Comparison of ENCODE assay signal across 8 mouse cellular contexts in genomic region chr10:81644162-81644561, GRCm38 (mm10). TPM values are rescaled to one million over a fixed set of nuclear protein-coding genes. Genes with fewer than 3 reads are reported as not detected.
DNase-seq lines count a peak whose midpoint lies in the region; ATAC-seq and TF ChIP-seq lines count a peak whose summit lies in the region.

No protein-coding gene starts in this region.

- H3K9me3 ChIP-seq in liver, embryonic 12.5 days (replicated peaks): no peaks in the 10 kb centered on the region

- peaks cover 3% of the 10 kb centered on the region for H3K4me1 ChIP-seq in heart, adult 2 months (ENCODE audit: control insufficient read depth, insufficient read depth, low read length)
- peaks cover 34% of the 10 kb centered on the region for H3K4me1 ChIP-seq in liver, embryonic 12.5 days

- intact Hi-C loops in heart, adult 2 months (cut with DNase I): no loop called here
- intact Hi-C loops in heart, postnatal 25 days (cut with DNase I): loop anchor here (10.0 kb wide), 2 partner anchors 401 to 711 kb away; partner anchors contain the start of genes Gm4924 and Zfp873

- no peak for TF ChIP-seq CTCF in heart, adult 2 months (IDR thresholded peaks at IDR 0.05)

- no peak overlapping the region for H3K9ac ChIP-seq in heart, adult 2 months (ENCODE audit: low read depth, low read length)
- peak overlapping the region; percentile 91 for H3K9ac ChIP-seq in liver, embryonic 12.5 days

- no peaks in the 10 kb centered on the region for H3K36me3 ChIP-seq in heart, adult 2 months (ENCODE audit: control insufficient read depth, insufficient read depth, low read length)
- no peaks in the 10 kb centered on the region for H3K36me3 ChIP-seq in liver, embryonic 12.5 days

- H3K4me3 ChIP-seq in heart, adult 2 months: peak overlapping the region; percentile 72
- peak overlapping the region; percentile 77 for H3K4me3 ChIP-seq in liver, embryonic 12.5 days

- TF ChIP-seq EP300 in heart, adult 2 months (IDR thresholded peaks at IDR 0.05; ENCODE audit: insufficient read depth, low read depth, low read length): no peak

- H3K79me2 ChIP-seq in heart, adult 2 months (replicated peaks; ENCODE audit: control insufficient read depth, insufficient read depth, low read length): no peaks in the 10 kb centered on the region

- H3K27ac ChIP-seq in heart, adult 2 months: peak overlapping the region; percentile 97
- H3K27ac ChIP-seq in liver, embryonic 12.5 days: peak overlapping the region; percentile 94

- no peak for TF ChIP-seq POLR2A in heart, adult 2 months (IDR thresholded peaks at IDR 0.05; ENCODE audit: insufficient read depth, low read depth, low read length)

- WGBS in heart, adult 2 months: 59% methylated on average over 2 of the region's 2 CpGs
- WGBS in liver, embryonic 12.5 days (ENCODE audit: insufficient replicate concordance): 40% methylated on average over 2 of the region's 2 CpGs

- H3K4me2 ChIP-seq in liver, embryonic 12.5 days: peak overlapping the region; percentile 97

- DNase-seq in heart, adult 2 months: no peak
- DNase-seq in heart, postnatal 25 days (ENCODE audit: low spot score): no peak
- peak; percentile 2 for DNase-seq in testis, postnatal 14 days (ENCODE audit: low spot score)
- no peak for DNase-seq in testis, postnatal 10 days (ENCODE audit: low spot score)
- DNase-seq in adrenal gland, adult 18-20 months (ENCODE audit: low spot score in 2 of 2): no peak
- no peak for DNase-seq in cerebellum, adult 9-10 months
- no peak for DNase-seq in left cerebral cortex, adult 9 months (ENCODE audit: low spot score in 2 of 2)

- no peaks in the 10 kb centered on the region for H3K27me3 ChIP-seq in heart, adult 2 months (ENCODE audit: control insufficient read depth, insufficient read depth, low read length)
- peaks cover 8% of the 10 kb centered on the region; the same call in 1 of the 2 replicates for H3K27me3 ChIP-seq in liver, embryonic 12.5 days (replicated peaks)

- ATAC-seq in liver, embryonic 12.5 days: peak; percentile 11

RNA-seq across cellular contexts. Expression of gene Gm10778, which starts 4.7 kb away (rescaled TPM):
- total RNA-seq in heart, adult 2 months (2021): 1 to 10 TPM; 2.1 to 2.4 TPM
- 0.59 and 1.2 TPM in 2 replicates for polyA plus RNA-seq in heart, adult 2 months (2012; rRNA removed)
- total RNA-seq in heart, postnatal 25 days (2021): 1 to 10 TPM; 1.7 to 3.0 TPM
- polyA plus RNA-seq in liver, embryonic 12.5 days (2016; fragmentation: Nextera tagmentation; extraction: Ambion mirVana): 2.3 and 2.5 TPM in 2 replicates
- 1 to 10 TPM; 2.4 to 2.8 TPM for total RNA-seq in adrenal gland, adult 18-20 months (2021)

RNA-seq across cellular contexts. Expression of gene Ankrd24, which starts 15.8 kb away (rescaled TPM):
- total RNA-seq in heart, adult 2 months (2021): 1 to 10 TPM; 7.8 to 7.9 TPM
- polyA plus RNA-seq in heart, adult 2 months (2012; rRNA removed): 33.7 and 46.5 TPM in 2 replicates
- total RNA-seq in heart, postnatal 25 days (2021): 10 to 100 TPM in 1 of 2 experiments, 1 to 10 TPM in 1; 9.4 to 10.1 TPM
- polyA plus RNA-seq in liver, embryonic 12.5 days (2016; fragmentation: Nextera tagmentation; extraction: Ambion mirVana): 3.8 and 4.5 TPM in 2 replicates
- 10 to 100 TPM; 20.6 to 21.6 TPM for total RNA-seq in adrenal gland, adult 18-20 months (2021)

RNA-seq across cellular contexts. Expression of gene Sirt6, which starts 16.6 kb away (rescaled TPM):
- total RNA-seq in heart, adult 2 months (2021): 1 to 10 TPM; 7.0 to 7.9 TPM
- 11.5 and 15.4 TPM in 2 replicates for polyA plus RNA-seq in heart, adult 2 months (2012; rRNA removed)
- 1 to 10 TPM; 8.0 to 8.5 TPM for total RNA-seq in heart, postnatal 25 days (2021)
- 12.7 and 14.7 TPM in 2 replicates for polyA plus RNA-seq in liver, embryonic 12.5 days (2016; fragmentation: Nextera tagmentation; extraction: Ambion mirVana)
- 10 to 100 TPM; 18.2 to 21.5 TPM for total RNA-seq in adrenal gland, adult 18-20 months (2021)

RNA-seq across cellular contexts. Expression of gene BC025920, which starts 38.1 kb away (rescaled TPM):
- total RNA-seq in heart, adult 2 months (2021): 1 to 10 TPM; 2.5 to 3.7 TPM
- 1.9 and 2.5 TPM in 2 replicates for polyA plus RNA-seq in heart, adult 2 months (2012; rRNA removed)
- total RNA-seq in heart, postnatal 25 days (2021): 1 to 10 TPM; 1.9 to 2.8 TPM
- 0.46 and 0.78 TPM in 2 replicates for polyA plus RNA-seq in liver, embryonic 12.5 days (2016; fragmentation: Nextera tagmentation; extraction: Ambion mirVana)
- total RNA-seq in adrenal gland, adult 18-20 months (2021): 1 to 10 TPM; 1.2 to 1.7 TPM

RNA-seq across cellular contexts. Expression of gene Tle6, which starts 43.3 kb away (rescaled TPM):
- total RNA-seq in heart, adult 2 months (2021): 1 to 10 TPM; 5.1 to 7.7 TPM
- polyA plus RNA-seq in heart, adult 2 months (2012; rRNA removed): 19.0 and 20.1 TPM in 2 replicates
- total RNA-seq in heart, postnatal 25 days (2021): 1 to 10 TPM; 6.7 to 7.4 TPM
- polyA plus RNA-seq in liver, embryonic 12.5 days (2016; fragmentation: Nextera tagmentation; extraction: Ambion mirVana): 8.1 and 12.1 TPM in 2 replicates
- total RNA-seq in adrenal gland, adult 18-20 months (2021): 10 to 100 TPM; 21.4 to 37.3 TPM
